Mouse (Mus musculus): ENCODE results near the gene Jade2.

The Jade2 gene

GRCm38 (mm10) chr11:51785926-51786325 lies 71.5 kb downstream of the Jade2 start:
- no peak for DNase-seq

- no peak for DNase-seq
Observed at GRCm38 (mm10) chr11:51782721-51783120, 74.7 kb downstream of the Jade2 start.

- DNase-seq, result no peak
Observed at GRCm38 (mm10) chr11:51780773-51781267, 76.6 kb downstream of the Jade2 start.

GRCm38 (mm10) chr11:51777478-51777877 lies 80.0 kb downstream of the Jade2 start:
- DNase-seq, result no peak

- DNase-seq, result no peak
Observed at GRCm38 (mm10) chr11:51775507-51775906, 81.9 kb downstream of the Jade2 start.

- DNase-seq, result no peak
Observed at GRCm38 (mm10) chr11:51768296-51768695, 89.2 kb downstream of the Jade2 start.

GRCm38 (mm10) chr11:51767579-51768220 lies 89.8 kb downstream of the Jade2 start:
- DNase-seq, result no peak

- DNase-seq, result no peak
Observed at GRCm38 (mm10) chr11:51764816-51765215, 92.6 kb downstream of the Jade2 start.

- no peak for DNase-seq
Observed at GRCm38 (mm10) chr11:51763955-51764354, 93.5 kb downstream of the Jade2 start.

All from embryo, embryonic 11 days (tissue).